Mouse (Mus musculus): Measurements from ENCODE around the gene Gper1. TPM values are rescaled to one million over a fixed set of nuclear protein-coding genes. Genes with fewer than 3 reads are reported as not detected.
A peak's percentile ranks its signal among the peaks of the same experiment; 100 is the strongest.

Gene Gper1
- polyA plus RNA-seq (2015; fragmentation: Nextera tagmentation; extraction: Ambion mirVana), result 5.7 and 7.3 TPM in 2 replicates

GRCm38 (mm10) chr5:139423026-139423865 lies at the start of gene Gper1:
TSS of gene Gper1 (plus strand) at chr5:139423151.
- H3K4me2 ChIP-seq, result peak within 1 kb of the TSS; percentile 50
- H3K27ac ChIP-seq, result peak within 1 kb of the TSS; percentile 59
- peaks cover 43% of the 10 kb centered on the region for H3K4me1 ChIP-seq
- H3K9me3 ChIP-seq, result no peaks in the 10 kb centered on the region
- peaks cover 8% of the 10 kb centered on the region for H3K36me3 ChIP-seq
- no peak for ATAC-seq (ENCODE audit: insufficient number of reproducible peaks, low FRiP score, low TSS enrichment, low read depth)
- WGBS, result 37% methylated on average over 21 of the region's 21 CpGs
- no peak within 1 kb of the TSS for H3K9ac ChIP-seq
- H3K27me3 ChIP-seq, result no peaks in the 10 kb centered on the region
- peak within 1 kb of the TSS; percentile 39 for H3K4me3 ChIP-seq

- Histone ChIP-seq H3K36me3 (no peaks in the 10 kb centered on the region), H3K27ac (no peak overlapping the region), H3K27me3 (no peaks in the 10 kb centered on the region), H3K4me3 (no peak overlapping the region), H3K4me2 (no peak overlapping the region), H3K9me3 (no peaks in the 10 kb centered on the region), H3K4me1 (peaks cover 41% of the 10 kb centered on the region), H3K9ac (no peak overlapping the region)
- no peak for ATAC-seq (ENCODE audit: insufficient number of reproducible peaks, low FRiP score, low TSS enrichment, low read depth)
- 78% methylated on average over 6 of the region's 6 CpGs for WGBS
Observed at GRCm38 (mm10) chr5:139373889-139374444, 49.0 kb upstream of the Gper1 start.

DNA sequence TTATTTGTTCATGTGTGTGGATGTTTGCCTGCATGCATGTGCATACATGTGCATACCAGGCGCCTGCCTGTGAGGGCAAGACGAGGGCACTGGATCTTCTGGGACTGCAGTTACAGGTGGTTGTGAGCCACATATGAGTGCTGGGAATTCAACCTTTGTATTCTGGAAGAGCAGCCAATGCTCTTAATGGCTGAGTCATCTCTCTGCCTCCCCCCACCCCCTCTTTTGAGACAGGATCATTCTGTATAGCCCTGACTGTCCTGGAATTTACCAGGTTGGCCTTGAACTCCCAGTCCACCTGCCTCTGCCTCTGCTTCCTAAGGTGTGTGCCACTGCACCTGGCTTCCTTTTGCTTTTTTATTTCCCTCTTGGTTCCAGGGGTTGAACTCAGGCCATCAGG lies 48.1 kb upstream of the Gper1 start:
- H3K4me3 ChIP-seq, result no peak overlapping the region

GRCm38 (mm10) chr5:139377468-139378270 lies 45.3 kb upstream of the Gper1 start, which contains the start of gene Gpr146:
TSS of gene Gpr146 (plus strand) at chr5:139377697.
- Histone ChIP-seq H3K27ac (peak within 1 kb of the TSS; percentile 75), H3K4me3 (no peak within 1 kb of the TSS), H3K9me3 (no peaks in the 10 kb centered on the region), H3K9ac (no peak within 1 kb of the TSS), H3K4me2 (0 out of 2 replicates have a peak within 1 kb of the TSS, but pooled peaks have one; percentile 17), H3K27me3 (no peaks in the 10 kb centered on the region), H3K36me3 (no peaks in the 10 kb centered on the region), H3K4me1 (peaks cover 58% of the 10 kb centered on the region)
- ATAC-seq (ENCODE audit: insufficient number of reproducible peaks, low FRiP score, low TSS enrichment, low read depth), result no peak
- WGBS, result 50% methylated on average over 18 of the region's 18 CpGs

More for the DNA sequence above, 48.1 kb upstream of the Gper1 start:
- Histone ChIP-seq H3K9ac (no peak overlapping the region), H3K4me2 (no peak overlapping the region), H3K36me3 (no peaks in the 10 kb centered on the region), H3K9me3 (no peaks in the 10 kb centered on the region), H3K4me1 (peaks cover 50% of the 10 kb centered on the region), H3K27ac (no peak overlapping the region), H3K27me3 (no peaks in the 10 kb centered on the region)
- ATAC-seq (ENCODE audit: insufficient number of reproducible peaks, low FRiP score, low TSS enrichment, low read depth), result no peak
- 73% methylated on average over 2 of the region's 2 CpGs for WGBS

- peak overlapping the region; percentile 75 for H3K27ac ChIP-seq
- 80% methylated on average over 7 of the region's 7 CpGs for WGBS
- H3K4me2 ChIP-seq, result no peak overlapping the region
- peaks cover 57% of the 10 kb centered on the region for H3K4me1 ChIP-seq
- H3K9ac ChIP-seq, result no peak overlapping the region
- ATAC-seq (ENCODE audit: insufficient number of reproducible peaks, low FRiP score, low TSS enrichment, low read depth), result no peak
- H3K4me3 ChIP-seq, result no peak overlapping the region
- H3K9me3 ChIP-seq, result no peaks in the 10 kb centered on the region
- H3K36me3 ChIP-seq, result no peaks in the 10 kb centered on the region
- H3K27me3 ChIP-seq, result no peaks in the 10 kb centered on the region
Observed at GRCm38 (mm10) chr5:139378271-139378556, 44.7 kb upstream of the Gper1 start.

GRCm38 (mm10) chr5:139378986-139379629 lies 43.8 kb upstream of the Gper1 start:
- 38% methylated on average over 21 of the region's 21 CpGs for WGBS
- Histone ChIP-seq H3K27ac (peak overlapping the region; percentile 66), H3K4me3 (no peak overlapping the region), H3K9me3 (no peaks in the 10 kb centered on the region), H3K9ac (no peak overlapping the region), H3K36me3 (no peaks in the 10 kb centered on the region), H3K4me1 (peaks cover 57% of the 10 kb centered on the region), H3K4me2 (no peak overlapping the region), H3K27me3 (no peaks in the 10 kb centered on the region)
- no peak for ATAC-seq (ENCODE audit: insufficient number of reproducible peaks, low FRiP score, low TSS enrichment, low read depth)

DNA sequence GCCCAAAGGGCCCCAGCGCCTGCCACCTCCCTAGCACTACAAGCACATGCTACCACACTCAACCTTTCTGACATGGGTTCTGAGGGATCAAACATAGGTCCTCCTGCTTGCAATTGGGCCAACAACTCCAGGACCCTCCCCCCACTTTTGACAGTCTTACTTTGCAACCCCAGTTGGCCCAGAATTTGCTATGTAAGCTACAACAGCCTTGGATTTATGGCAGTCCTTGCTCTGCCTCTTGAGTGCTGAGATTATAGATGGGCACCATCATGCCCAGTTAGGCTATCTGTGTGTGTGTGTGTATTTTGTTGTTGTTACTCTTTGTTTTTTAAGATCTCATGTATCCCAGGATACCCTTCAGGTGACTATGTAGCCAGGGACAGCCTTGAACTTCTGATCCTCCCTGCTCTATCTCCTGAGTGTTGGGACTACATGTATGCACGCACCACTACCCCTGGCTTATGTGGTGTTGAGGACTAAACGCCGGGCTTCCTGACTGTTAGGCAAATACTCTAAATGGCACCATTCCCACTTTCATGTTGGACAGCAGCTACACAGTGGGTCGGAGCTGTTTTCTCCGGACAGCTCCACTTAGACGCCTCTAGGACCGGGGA lies 43.1 kb upstream of the Gper1 start:
- peak overlapping the region; percentile 75 for H3K27ac ChIP-seq
- ATAC-seq (ENCODE audit: insufficient number of reproducible peaks, low FRiP score, low TSS enrichment, low read depth), result no peak; the same call in none of the 2 replicates
- peak overlapping the region; percentile 60 for H3K4me3 ChIP-seq
- H3K27me3 ChIP-seq, result no peaks in the 10 kb centered on the region
- 0 out of 2 replicates have a peak overlapping the region, but pooled peaks have one; percentile 46 for H3K9ac ChIP-seq
- H3K4me1 ChIP-seq, result peaks cover 61% of the 10 kb centered on the region
- H3K9me3 ChIP-seq, result no peaks in the 10 kb centered on the region
- peak overlapping the region; percentile 88 for H3K4me2 ChIP-seq
- 20% methylated on average over 8 of the region's 8 CpGs for whole genome bisulfite sequencing
- no peaks in the 10 kb centered on the region for H3K36me3 ChIP-seq

GRCm38 (mm10) chr5:139380385-139381248 lies 42.3 kb upstream of the Gper1 start:
- ATAC-seq (ENCODE audit: insufficient number of reproducible peaks, low FRiP score, low TSS enrichment, low read depth), result peak; percentile 86
- H3K4me3 ChIP-seq, result peak overlapping the region; percentile 60
- 1% methylated on average over 62 of the region's 73 CpGs for WGBS
- no peaks in the 10 kb centered on the region for H3K36me3 ChIP-seq
- H3K27ac ChIP-seq, result peak overlapping the region; percentile 75
- H3K9ac ChIP-seq, result peak overlapping the region; percentile 46
- H3K9me3 ChIP-seq, result no peaks in the 10 kb centered on the region
- no peaks in the 10 kb centered on the region for H3K27me3 ChIP-seq
- peaks cover 61% of the 10 kb centered on the region for H3K4me1 ChIP-seq
- H3K4me2 ChIP-seq, result peak overlapping the region; percentile 88

DNA sequence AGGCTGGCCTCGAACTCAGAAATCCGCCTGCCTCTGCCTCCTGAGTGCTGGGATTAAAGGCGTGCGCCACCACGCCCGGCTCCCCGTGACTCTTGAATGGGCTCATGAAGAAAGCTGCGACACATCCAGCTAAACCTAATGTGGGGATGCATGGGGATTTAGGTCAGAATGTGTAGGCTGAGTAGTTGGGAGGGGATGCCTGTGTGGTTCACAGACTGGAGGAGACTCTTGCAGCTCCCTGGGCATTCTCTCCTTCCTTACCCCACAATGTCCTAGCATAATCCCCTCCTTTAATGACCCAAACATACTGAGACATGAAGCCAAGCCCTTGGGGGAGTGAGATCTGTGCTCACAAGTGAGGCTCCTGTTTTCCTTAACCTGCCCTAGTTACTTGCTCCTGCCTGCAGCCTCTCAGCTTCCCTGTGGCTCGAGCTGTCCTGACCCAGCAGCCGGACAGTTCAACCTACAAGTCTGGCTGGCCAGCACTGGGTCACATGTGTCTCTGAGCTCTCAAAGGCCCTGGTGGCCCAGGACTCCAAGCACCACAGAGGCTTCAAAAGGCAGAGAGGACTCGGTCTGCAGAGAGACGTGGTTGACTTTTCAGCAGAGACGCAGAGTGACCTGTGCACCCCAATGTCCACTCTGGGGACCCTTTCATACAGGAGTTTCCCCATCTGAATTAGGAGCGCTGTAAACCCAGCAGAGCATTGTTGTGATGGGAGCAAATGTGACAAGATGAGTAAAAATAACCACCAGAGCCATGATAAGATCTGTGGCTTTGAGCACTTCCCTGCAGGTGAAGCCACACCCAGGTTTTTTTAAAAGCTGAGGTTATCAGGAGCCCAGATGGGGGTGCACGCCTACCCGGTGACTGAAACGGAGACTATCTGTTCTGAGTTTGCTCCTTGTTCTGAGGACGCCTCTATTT lies 41.1 kb upstream of the Gper1 start:
- no peaks in the 10 kb centered on the region for H3K27me3 ChIP-seq
- H3K4me3 ChIP-seq, result no peak overlapping the region; the same call in 1 of the 2 replicates
- H3K4me2 ChIP-seq, result no peak overlapping the region
- peaks cover 60% of the 10 kb centered on the region for H3K4me1 ChIP-seq
- no peaks in the 10 kb centered on the region for H3K36me3 ChIP-seq
- no peaks in the 10 kb centered on the region for H3K9me3 ChIP-seq
- H3K27ac ChIP-seq, result peak overlapping the region; percentile 27; the same call in 1 of the 2 replicates
- ATAC-seq (ENCODE audit: insufficient number of reproducible peaks, low FRiP score, low TSS enrichment, low read depth), result no peak
- WGBS, result 77% methylated on average over 18 of the region's 18 CpGs
- H3K9ac ChIP-seq, result no peak overlapping the region

- Histone ChIP-seq H3K4me1 (peaks cover 55% of the 10 kb centered on the region), H3K4me3 (no peak overlapping the region), H3K27me3 (no peaks in the 10 kb centered on the region), H3K4me2 (no peak overlapping the region; the same call in 1 of the 2 replicates), H3K9me3 (no peaks in the 10 kb centered on the region), H3K9ac (no peak overlapping the region), H3K36me3 (no peaks in the 10 kb centered on the region), H3K27ac (peak overlapping the region; percentile 6; the same call in 1 of the 2 replicates)
- WGBS, result 79% methylated on average over 8 of the region's 8 CpGs
- no peak for ATAC-seq (ENCODE audit: insufficient number of reproducible peaks, low FRiP score, low TSS enrichment, low read depth)
Observed at GRCm38 (mm10) chr5:139382760-139383159, 40.2 kb upstream of the Gper1 start.

Measured in limb, embryonic 15.5 days (tissue).